Mouse (Mus musculus): Measurements from ENCODE around the gene Tap2.

GRCm38 (mm10) chr17:34194723-34195122 is 8.6 kb upstream of the Tap2 start:
- TF ChIP-seq POLR2A (IDR thresholded peaks at IDR 0.05; ENCODE audit: insufficient read depth, low read length) (no peak), EP300 (IDR thresholded peaks at IDR 0.05; ENCODE audit: insufficient read depth, low read depth, low read length) (no peak)

Measured in ES-Bruce4 (cell line).